ENCODE assay signal across 22 mouse cellular contexts in the genomic region with DNA sequence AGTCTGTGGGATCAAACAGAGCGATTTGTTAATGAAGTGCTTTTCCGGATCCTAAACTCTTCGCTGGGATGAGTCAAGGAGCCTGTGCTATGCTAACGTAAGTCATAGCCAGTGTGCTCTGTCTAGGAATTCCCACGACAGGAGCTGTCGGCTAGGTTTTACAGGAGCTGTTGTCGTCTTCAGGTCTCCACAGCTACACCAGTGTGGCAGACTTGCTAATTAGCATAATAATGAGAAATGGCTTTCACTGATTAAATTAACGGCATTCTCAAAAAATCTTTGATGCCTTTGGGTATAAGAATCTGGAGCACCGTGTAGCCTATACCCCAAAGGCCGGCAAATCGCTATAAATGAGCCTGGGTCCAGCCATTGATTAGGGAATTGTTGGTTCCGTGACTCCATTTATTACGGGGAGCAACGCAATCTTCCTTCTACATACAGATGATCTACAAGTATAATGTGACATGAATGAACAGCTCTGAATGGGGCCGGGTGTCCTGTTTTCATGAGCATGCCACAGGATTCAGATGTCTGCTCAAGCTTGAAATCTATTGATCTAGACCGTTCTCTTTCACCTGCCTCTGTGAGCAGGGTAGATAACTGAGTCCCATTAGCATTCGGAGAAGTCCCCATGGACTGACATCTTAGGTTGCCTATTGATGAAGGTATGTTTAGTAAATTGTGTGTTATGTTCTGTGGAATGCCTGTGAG. TPM values are rescaled to one million over a fixed set of nuclear protein-coding genes. Genes with fewer than 3 reads are reported as not detected.
DNase-seq lines count a peak whose midpoint lies in the region; ATAC-seq and TF ChIP-seq lines count a peak whose summit lies in the region.
"Had no signal": no experiment of that assay in that cellular context is flagged by ENCODE, and none has a peak within 500 bp of the region (broad histone marks: within the 10 kb centered on the region; RNA-seq: fewer than 3 reads in every experiment).

No protein-coding gene starts in this region.

- H3K4me3 ChIP-seq in forebrain, embryonic 14.5 days (ENCODE audit: low read depth, low read length), result no peak overlapping the region
- H3K4me3 ChIP-seq in hindbrain, embryonic 13.5 days, result no peak overlapping the region
- H3K4me3 ChIP-seq in midbrain, embryonic 14.5 days (replicated peaks; ENCODE audit: low read depth, low read length), result no peak overlapping the region
- H3K4me3 ChIP-seq: layer of hippocampus, adult 2 months; liver, embryonic 15.5 days had no signal

- TF ChIP-seq POLR2A in brain, embryonic 14.5 days (IDR thresholded peaks at IDR 0.05; ENCODE audit: borderline replicate concordance, extremely low read depth, insufficient read depth, insufficient read length, poor library complexity, severe bottlenecking), result no peak

- 0 out of 2 replicates have a peak overlapping the region, but pooled peaks have one; percentile 18 for H3K4me2 ChIP-seq in forebrain, embryonic 14.5 days (ENCODE audit: low read length)
- peak overlapping the region; percentile 30; the same call in 1 of the 2 replicates for H3K4me2 ChIP-seq in hindbrain, embryonic 13.5 days
- H3K4me2 ChIP-seq in midbrain, embryonic 14.5 days (ENCODE audit: low read length), result peak overlapping the region; percentile 29
- H3K4me2 ChIP-seq: liver, embryonic 15.5 days had no signal

- no peaks in the 10 kb centered on the region for H3K27me3 ChIP-seq in forebrain, embryonic 14.5 days (replicated peaks; ENCODE audit: control insufficient read depth, insufficient read depth, low read length)
- H3K27me3 ChIP-seq in hindbrain, embryonic 13.5 days, result no peaks in the 10 kb centered on the region
- H3K27me3 ChIP-seq in midbrain, embryonic 14.5 days (ENCODE audit: control insufficient read depth, insufficient read depth, low read length), result no peaks in the 10 kb centered on the region
- H3K27me3 ChIP-seq: liver, embryonic 15.5 days had no signal

- H3K27ac ChIP-seq in forebrain, embryonic 14.5 days (ENCODE audit: low read depth, low read length), result no peak overlapping the region
- peak overlapping the region; percentile 58 for H3K27ac ChIP-seq in hindbrain, embryonic 13.5 days
- peak overlapping the region; percentile 56 for H3K27ac ChIP-seq in midbrain, embryonic 14.5 days (replicated peaks; ENCODE audit: low read depth, low read length)
- H3K27ac ChIP-seq: layer of hippocampus, adult 2 months; liver, embryonic 15.5 days had no signal

- intact Hi-C loops in gastrocnemius, postnatal 36 days (cut with DNase I), result no loop called here

- WGBS in forebrain, embryonic 14.5 days, result 24% methylated on average over 17 of the region's 17 CpGs
- 34% methylated on average over 17 of the region's 17 CpGs for WGBS in hindbrain, embryonic 13.5 days
- WGBS in midbrain, embryonic 14.5 days, result 22% methylated on average over 17 of the region's 17 CpGs

- ATAC-seq in forebrain, embryonic 14.5 days, result peak; percentile 67
- ATAC-seq in hindbrain, embryonic 13.5 days (ENCODE audit: low FRiP score), result peak; percentile 89
- ATAC-seq in midbrain, embryonic 14.5 days (ENCODE audit: low FRiP score, low TSS enrichment), result peak; percentile 77

- peaks cover 10% of the 10 kb centered on the region for H3K4me1 ChIP-seq in forebrain, embryonic 14.5 days (ENCODE audit: control insufficient read depth, insufficient read depth, low read length)
- H3K4me1 ChIP-seq in hindbrain, embryonic 13.5 days (replicated peaks), result peaks cover 14% of the 10 kb centered on the region
- H3K4me1 ChIP-seq in midbrain, embryonic 14.5 days (ENCODE audit: control insufficient read depth, insufficient read depth, low read length), result 0 out of 2 replicates have a peak, but pooled peaks cover 10% of the 10 kb centered on the region
- H3K4me1 ChIP-seq: liver, embryonic 15.5 days had no signal

- no peak for TF ChIP-seq CTCF in brain, embryonic 14.5 days (IDR thresholded peaks at IDR 0.05; ENCODE audit: borderline replicate concordance, extremely low read depth, insufficient read depth, insufficient read length)

- no peaks in the 10 kb centered on the region for H3K36me3 ChIP-seq in forebrain, embryonic 14.5 days (ENCODE audit: control insufficient read depth, insufficient read depth, low read length)
- H3K36me3 ChIP-seq in hindbrain, embryonic 13.5 days, result peaks cover 6% of the 10 kb centered on the region
- no peaks in the 10 kb centered on the region for H3K36me3 ChIP-seq in midbrain, embryonic 14.5 days (ENCODE audit: control insufficient read depth, insufficient read depth, low read length)
- H3K36me3 ChIP-seq: G1E; liver, embryonic 15.5 days had no signal

- DNase-seq in brain, embryonic 14.5 days (ENCODE audit: low read depth), result peak; percentile 69
- peak; percentile 53 for DNase-seq in forebrain, embryonic 14.5 days (ENCODE audit: low spot score)
- peak; percentile 63 for DNase-seq in midbrain, embryonic 14.5 days
- no peak for DNase-seq in kidney, adult 18-20 months
- no peak for DNase-seq in gastrocnemius, postnatal 36 days
- no peak for DNase-seq in right cerebral cortex, postnatal 4 days
- DNase-seq: adrenal gland, postnatal 25 days; cerebellum, adult 2 months; gastrocnemius, postnatal 10 days; kidney, adult 8-10 months; kidney, postnatal 14 days; thymus, postnatal 14 days had no signal

- H3K9me3 ChIP-seq in forebrain, embryonic 14.5 days (replicated peaks; ENCODE audit: control insufficient read depth, low read length), result no peaks in the 10 kb centered on the region
- no peaks in the 10 kb centered on the region for H3K9me3 ChIP-seq in hindbrain, embryonic 13.5 days
- H3K9me3 ChIP-seq in midbrain, embryonic 14.5 days (ENCODE audit: control insufficient read depth, low read length), result no peaks in the 10 kb centered on the region
- H3K9me3 ChIP-seq: G1E; liver, embryonic 15.5 days had no signal

- no peak overlapping the region for H3K9ac ChIP-seq in forebrain, embryonic 14.5 days (ENCODE audit: low read length)
- H3K9ac ChIP-seq in hindbrain, embryonic 13.5 days, result no peak overlapping the region
- no peak overlapping the region for H3K9ac ChIP-seq in midbrain, embryonic 14.5 days (replicated peaks; ENCODE audit: low read length)
- H3K9ac ChIP-seq: liver, embryonic 15.5 days had no signal

RNA-seq across cellular contexts. Expression of a gene that starts 45.8 kb away (rescaled TPM):
- polyA plus RNA-seq in brain, embryonic 14.5 days (2012; rRNA removed), result not detected in 2 replicates
- polyA plus RNA-seq in forebrain, embryonic 14.5 days (2014; fragmentation: Nextera tagmentation; extraction: Ambion mirVana), result not detected in 2 replicates
- not detected in 2 replicates for polyA plus RNA-seq in hindbrain, embryonic 13.5 days (2015; fragmentation: Nextera tagmentation; extraction: Ambion mirVana)
- polyA plus RNA-seq in midbrain, embryonic 14.5 days (2014; fragmentation: Nextera tagmentation; extraction: Ambion mirVana), result not detected in 2 replicates
- under 1 TPM; 0.43 to 0.54 TPM for total RNA-seq in gastrocnemius, postnatal 36 days (2021)
- total RNA-seq: G1E; layer of hippocampus, adult 2 months; left cerebral cortex, postnatal 25 days; monocyte, adult 5-6 weeks had no signal
- polyA plus RNA-seq: embryonic facial prominence, embryonic 11.5 days; G1E; heart, embryonic 16.5 days; lung, embryonic 16.5 days; neural tube, embryonic 11.5 days had no signal

Comparison
In these comparisons a context has a peak if more than half of its experiments do, and no peak if none do; other contexts are left out.
1. DNase-seq: peak in brain, embryonic 14.5 days (single experiment), forebrain, embryonic 14.5 days (single experiment) and midbrain, embryonic 14.5 days (single experiment); none in kidney, adult 18-20 months (single experiment), gastrocnemius, postnatal 36 days (0 of 2) and right cerebral cortex, postnatal 4 days (single experiment).
2. Peak in every context shown above with its lines, with median percentiles within 50 percentile points of each other: ATAC-seq and H3K4me2 ChIP-seq.